Mouse (Mus musculus): ENCODE data around the gene Kcnn4. TPM values are rescaled to one million over a fixed set of nuclear protein-coding genes. Genes with fewer than 3 reads are reported as not detected.

Gene Kcnn4
- 0.88 and 2.0 TPM in 2 replicates for polyA plus RNA-seq (2012; rRNA removed)

DNA sequence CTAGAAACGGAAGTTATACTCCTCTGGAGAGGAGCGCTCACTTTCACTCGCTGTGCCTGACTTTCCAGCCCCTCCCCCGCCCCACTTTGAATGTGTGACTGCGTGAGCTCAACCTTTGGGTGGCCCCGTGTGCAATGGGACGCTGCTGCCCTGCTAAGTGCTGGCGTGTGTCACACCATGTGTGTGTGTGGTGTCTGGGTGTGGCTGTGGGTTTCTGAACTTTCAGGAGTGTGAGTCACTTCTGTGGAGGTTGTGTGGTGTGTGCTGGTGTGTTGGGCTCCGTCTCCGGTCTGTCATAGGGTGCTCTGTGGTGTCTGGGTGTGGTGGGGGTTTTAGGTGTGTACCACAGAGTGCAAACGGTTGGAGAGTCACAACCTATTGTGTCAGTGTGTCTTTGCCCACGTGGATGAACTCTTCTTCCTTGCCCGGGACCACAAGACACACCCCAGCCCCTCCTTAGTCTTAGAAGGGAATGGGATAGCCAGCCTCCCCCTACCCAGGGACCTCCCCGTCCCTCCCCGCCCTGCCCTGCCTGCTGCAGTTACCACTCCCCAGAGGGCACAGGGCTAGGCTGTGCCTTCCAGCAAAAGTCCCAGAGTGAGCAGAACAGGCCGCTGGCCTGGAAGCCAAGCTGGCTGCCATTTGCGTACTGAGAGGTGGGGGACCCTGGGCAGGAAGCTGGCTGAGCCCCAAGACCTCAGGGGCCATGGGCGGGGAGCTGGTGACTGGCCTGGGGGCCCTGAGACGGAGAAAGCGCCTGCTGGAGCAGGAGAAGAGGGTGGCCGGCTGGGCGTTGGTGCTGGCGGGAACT lies at the start of gene Kcnn4:
TSS of gene Kcnn4 (plus strand) at position 533 of the 811 bp plus-strand sequence.

GRCm38 (mm10) chr7:24333304-24333986 lies 36.6 kb upstream of the Kcnn4 start, which contains the start of gene Tescl:
Tescl (minus strand) TSS chr7:24333936.

GRCm38 (mm10) chr7:24348896-24349295 lies 21.2 kb upstream of the Kcnn4 start, which contains the start of gene Lypd5:
Lypd5 (plus strand) TSS chr7:24349196.

GRCm38 (mm10) chr7:24399256-24400081 lies 29.4 kb downstream of the Kcnn4 start, which contains the start of gene Smg9:
Smg9 (plus strand) TSS chr7:24399619.

Other genes with a start within 250 kb of the Kcnn4 start
- gene Zfp235, start 236.1 kb upstream of the Kcnn4 start, polyA plus RNA-seq (2012; rRNA removed), result 16.7 and 17.2 TPM in 2 replicates
- 2.2 and 2.5 TPM in 2 replicates for gene Zfp114, start 195.2 kb upstream of the Kcnn4 start, polyA plus RNA-seq (2012; rRNA removed)
- gene Zfp111, start 158.8 kb upstream of the Kcnn4 start, polyA plus RNA-seq (2012; rRNA removed), result 5.0 and 5.3 TPM in 2 replicates
- 3.3 and 3.7 TPM in 2 replicates for gene Zfp109, start 132.7 kb upstream of the Kcnn4 start, polyA plus RNA-seq (2012; rRNA removed)
- 3.5 and 3.7 TPM in 2 replicates for gene Zfp108, start 115.5 kb upstream of the Kcnn4 start, polyA plus RNA-seq (2012; rRNA removed)
- 7.4 and 7.7 TPM in 2 replicates for gene Zfp93, start 99.8 kb upstream of the Kcnn4 start, polyA plus RNA-seq (2012; rRNA removed)
- 44.8 and 45.5 TPM in 2 replicates for gene Zfp61, start 69.0 kb upstream of the Kcnn4 start, polyA plus RNA-seq (2012; rRNA removed)
- gene Zfp94, start 53.6 kb upstream of the Kcnn4 start, polyA plus RNA-seq (2012; rRNA removed), result 22.7 and 24.5 TPM in 2 replicates
- 0.09 and 0.11 TPM in 2 replicates for gene Tescl, start 36.3 kb upstream of the Kcnn4 start, polyA plus RNA-seq (2012; rRNA removed)
- gene Lypd5, start 21.1 kb upstream of the Kcnn4 start, polyA plus RNA-seq (2012; rRNA removed), result not detected in 2 replicates
- gene Smg9, start 29.4 kb downstream of the Kcnn4 start, polyA plus RNA-seq (2012; rRNA removed), result 61.7 and 66.7 TPM in 2 replicates
- not detected in 2 replicates for gene Irgc1, start 82.0 kb downstream of the Kcnn4 start, polyA plus RNA-seq (2012; rRNA removed)
- gene Plaur, start 92.2 kb downstream of the Kcnn4 start, polyA plus RNA-seq (2012; rRNA removed), result 2.0 and 3.5 TPM in 2 replicates
- 219 and 267 TPM in 2 replicates for gene Cadm4, start 111.8 kb downstream of the Kcnn4 start, polyA plus RNA-seq (2012; rRNA removed)
- gene Zfp428, start 136.7 kb downstream of the Kcnn4 start, polyA plus RNA-seq (2012; rRNA removed), result 237 and 300 TPM in 2 replicates
- not detected in 2 replicates for gene AC161166.1, start 142.2 kb downstream of the Kcnn4 start, polyA plus RNA-seq (2012; rRNA removed)
- 40.1 and 42.5 TPM in 2 replicates for gene Irgq, start 160.4 kb downstream of the Kcnn4 start, polyA plus RNA-seq (2012; rRNA removed)
- gene Pinlyp, start 175.9 kb downstream of the Kcnn4 start, polyA plus RNA-seq (2012; rRNA removed), result 0.15 and 0.32 TPM in 2 replicates
- 87.2 and 95.1 TPM in 2 replicates for gene Xrcc1, start 176.0 kb downstream of the Kcnn4 start, polyA plus RNA-seq (2012; rRNA removed)
- gene Ethe1, start 217.3 kb downstream of the Kcnn4 start, polyA plus RNA-seq (2012; rRNA removed), result 15.3 and 15.7 TPM in 2 replicates
- gene Zfp575, start 217.4 kb downstream of the Kcnn4 start, polyA plus RNA-seq (2012; rRNA removed), result 4.1 and 5.7 TPM in 2 replicates
- gene Phldb3, start 240.5 kb downstream of the Kcnn4 start, polyA plus RNA-seq (2012; rRNA removed), result 0.17 and 0.85 TPM in 2 replicates